Mouse (Mus musculus) megakaryocyte-erythroid progenitor cell, adult 5-6 weeks (primary cell): ENCODE results near the gene Zfp37. TPM values are rescaled to one million over a fixed set of nuclear protein-coding genes. Genes with fewer than 3 reads are reported as not detected.
"Not testable (repeated sequence)": the region's sequence is repeated elsewhere in the genome, so short reads cannot be mapped to it uniquely, and the experiment has no call there.

Experiments used
- ATAC-seq: replicated peaks from 2 replicates; pipeline ENCODE4 v1.8.0; 2016; ENCODE audit warnings: mild to moderate bottlenecking, inconsistent platforms; ENCODE audit not compliant: severe bottlenecking, poor library complexity, low FRiP score, low TSS enrichment
- total RNA-seq, 2 experiments: library from RNA; stranded (forward) in 1 of 2; stranded (reverse) in 1 of 2; fragments of 200-1000, 215-1000 nt in 1 of 2; fragments of >200 nt in 1 of 2; fragmentation: Nextera tagmentation in 1 of 2; gene quantifications; 2 replicates each; pipeline ENCODE4 v1.2.3; 2014 to 2017

Zfp37 gene
- total RNA-seq, 2 experiments from 2014 or later: not detected

DNA sequence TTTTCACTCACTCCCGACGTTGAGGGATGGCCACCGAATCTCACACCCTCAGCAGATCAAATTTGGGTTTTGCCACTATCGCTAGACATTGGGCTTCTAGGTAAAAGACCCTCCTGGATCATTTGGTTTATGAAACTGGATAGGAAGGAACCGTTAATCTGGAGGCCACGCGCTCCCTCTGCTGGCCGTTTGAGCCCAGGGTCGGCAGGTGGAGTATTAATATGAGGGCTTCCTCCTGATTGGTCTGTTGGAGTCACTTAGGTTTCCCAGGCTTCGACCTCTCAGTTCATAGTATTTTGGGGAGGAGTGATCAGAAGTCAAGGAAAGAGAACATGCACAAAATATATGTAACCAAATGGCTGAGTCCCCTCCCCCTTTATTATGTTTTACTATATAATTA lies 2.5 kb downstream of the Zfp37 start:
- ATAC-seq: no peak

DNA sequence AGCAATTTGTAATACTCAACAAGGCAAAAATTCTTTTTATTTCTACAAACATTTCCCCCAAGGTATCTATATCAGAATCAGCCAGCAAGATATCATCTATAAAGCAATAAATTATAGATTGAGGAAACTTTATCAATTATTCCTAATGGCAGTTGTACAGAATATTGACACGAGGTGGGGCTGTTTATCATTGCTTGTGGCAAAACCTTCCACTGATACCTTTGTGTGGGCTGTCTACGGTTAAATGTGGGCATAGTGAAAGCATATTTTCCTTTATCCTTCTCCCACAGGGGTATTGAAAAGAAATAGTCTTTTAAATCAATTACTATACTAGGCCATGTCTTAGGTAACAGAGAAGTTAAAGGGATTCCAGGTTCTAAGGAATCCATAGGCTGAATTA lies 17.4 kb downstream of the Zfp37 start:
- ATAC-seq: no peak

DNA sequence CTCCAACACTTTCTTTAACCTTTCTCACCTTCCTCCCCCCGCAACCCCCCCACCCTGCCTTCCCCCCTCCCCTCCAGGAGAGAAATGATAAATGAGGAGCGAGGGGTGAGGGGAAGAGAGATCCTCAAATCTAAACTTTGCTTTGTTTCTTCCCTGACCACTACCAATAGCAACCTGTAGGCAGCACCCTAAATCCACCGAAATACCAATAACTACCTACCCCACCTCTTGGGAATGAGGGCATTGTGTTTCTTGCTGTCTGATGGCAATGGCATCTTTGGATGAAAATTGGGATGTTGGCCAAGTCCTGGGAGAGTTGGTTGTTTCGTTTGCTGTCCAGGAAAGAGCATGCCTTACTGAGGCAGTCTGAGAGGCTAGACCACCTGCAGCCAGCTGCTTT lies 20.8 kb downstream of the Zfp37 start:
- no peak for ATAC-seq

DNA sequence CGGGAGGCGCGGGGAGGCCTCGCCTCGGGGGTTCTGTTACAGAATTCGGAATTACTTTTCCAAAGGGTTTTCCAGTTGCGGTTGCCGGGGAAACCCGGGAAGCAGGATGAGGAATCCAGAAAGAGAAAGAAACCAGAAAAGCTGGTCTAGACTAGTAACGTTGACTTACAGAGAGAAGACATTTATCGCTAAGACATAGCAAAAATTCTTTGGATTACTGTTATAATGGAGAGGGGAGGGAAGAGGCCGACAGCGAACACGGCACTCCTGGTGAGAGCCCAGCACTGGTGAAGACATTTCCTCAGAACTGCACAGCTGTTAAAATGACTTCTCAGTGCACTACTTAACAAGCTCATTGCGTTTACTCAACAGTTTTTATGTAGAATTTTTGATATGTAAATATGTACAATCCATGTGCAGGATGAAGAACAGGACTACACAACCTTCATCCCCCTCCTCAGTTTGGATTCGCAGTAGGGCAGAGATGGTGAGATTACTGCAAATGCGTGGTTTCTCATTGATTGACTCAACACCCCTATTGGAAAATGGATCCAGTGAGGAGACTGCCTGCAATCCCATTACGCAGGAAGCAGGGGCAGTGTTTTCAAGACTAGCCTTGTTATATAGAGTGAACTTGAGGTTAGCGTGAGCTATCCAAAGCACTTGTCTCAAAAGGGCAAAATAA lies 22.0 kb downstream of the Zfp37 start:
- no peak for ATAC-seq

DNA sequence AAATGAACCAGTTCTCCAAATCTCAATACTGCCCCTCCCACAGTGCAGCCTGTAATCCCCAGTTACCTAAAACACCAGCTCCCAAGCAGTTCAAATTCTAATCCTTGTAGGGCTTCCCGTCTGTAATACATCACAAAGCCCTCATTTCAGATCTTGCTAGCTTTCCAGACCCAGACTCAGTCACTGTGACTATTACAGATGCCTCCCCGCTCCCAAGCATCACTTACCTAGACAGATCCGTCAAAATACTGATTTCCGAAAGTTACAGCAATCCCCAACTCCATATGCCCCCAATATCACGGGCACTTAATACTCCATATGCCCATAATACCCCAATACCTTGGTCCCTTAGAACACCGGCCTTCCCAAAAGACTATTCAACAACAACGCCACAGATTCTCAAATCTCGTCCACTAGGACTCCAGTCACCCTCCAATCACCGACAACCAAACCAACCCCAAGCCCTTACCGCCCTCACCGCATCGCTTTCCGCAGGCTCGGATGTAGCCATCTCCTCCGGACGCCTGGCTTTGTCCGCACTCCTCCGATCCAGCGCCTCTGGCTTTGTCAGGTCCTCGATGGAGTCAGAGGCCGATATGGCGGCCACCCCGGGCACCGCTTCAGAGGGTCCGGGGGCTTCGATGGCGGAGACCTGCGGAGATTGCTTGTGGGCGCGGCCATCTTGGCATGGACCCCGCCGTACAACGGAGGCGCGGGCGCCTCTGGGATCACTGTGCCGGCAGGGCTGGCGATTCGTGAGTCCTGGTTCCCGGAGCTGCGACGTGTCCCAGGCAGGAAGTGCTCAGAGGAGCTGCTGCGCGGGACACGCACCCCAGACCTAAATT lies 22.8 kb downstream of the Zfp37 start:
- ATAC-seq: no peak

DNA sequence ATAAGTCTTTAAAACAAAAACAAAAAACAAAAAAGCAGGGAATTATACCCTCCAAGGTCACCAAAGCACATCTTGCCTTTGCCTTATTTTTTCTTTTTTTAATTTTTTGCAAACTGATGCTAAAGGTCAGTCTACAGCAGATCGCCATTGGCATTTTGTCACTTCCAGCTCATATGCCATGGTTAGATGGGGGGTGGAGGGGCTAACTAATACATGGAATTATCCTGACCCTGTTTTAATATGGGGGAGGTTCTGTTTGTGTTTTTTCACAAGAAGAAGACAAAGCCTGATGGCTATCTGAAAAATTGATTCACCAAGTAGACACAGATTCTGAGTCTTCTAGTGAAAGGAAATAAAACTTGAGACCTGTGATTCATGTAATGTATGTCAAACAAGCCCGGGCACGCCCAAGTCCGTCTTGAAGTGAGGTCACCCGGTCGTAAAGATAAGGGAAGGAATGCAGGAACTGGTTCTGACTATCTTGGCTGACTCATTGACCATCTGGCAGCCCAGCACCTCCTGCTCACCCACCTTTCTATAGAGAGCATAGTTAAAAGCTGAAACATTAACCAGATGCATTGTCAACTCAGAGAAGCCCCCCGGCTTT lies 30.8 kb downstream of the Zfp37 start:
- ATAC-seq: no peak

DNA sequence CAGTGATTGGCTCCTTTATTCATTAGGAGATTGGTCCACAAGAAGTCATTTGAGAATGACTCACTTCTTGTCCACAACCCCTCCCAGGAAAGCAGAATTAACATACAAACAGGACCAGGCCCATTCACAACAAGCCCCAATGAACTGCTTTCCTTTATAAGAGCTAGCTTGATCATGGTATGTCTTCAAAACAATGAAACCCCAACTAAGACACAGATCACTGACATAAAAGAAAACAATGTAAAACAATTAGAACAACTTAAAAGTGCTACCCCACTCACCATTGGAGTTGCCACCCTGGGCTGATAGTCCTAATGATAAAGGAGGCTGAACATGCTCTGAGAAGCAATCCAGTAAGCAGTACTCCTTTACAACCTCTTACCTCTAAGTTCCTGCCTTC lies 42.1 kb downstream of the Zfp37 start:
- no peak for ATAC-seq

DNA sequence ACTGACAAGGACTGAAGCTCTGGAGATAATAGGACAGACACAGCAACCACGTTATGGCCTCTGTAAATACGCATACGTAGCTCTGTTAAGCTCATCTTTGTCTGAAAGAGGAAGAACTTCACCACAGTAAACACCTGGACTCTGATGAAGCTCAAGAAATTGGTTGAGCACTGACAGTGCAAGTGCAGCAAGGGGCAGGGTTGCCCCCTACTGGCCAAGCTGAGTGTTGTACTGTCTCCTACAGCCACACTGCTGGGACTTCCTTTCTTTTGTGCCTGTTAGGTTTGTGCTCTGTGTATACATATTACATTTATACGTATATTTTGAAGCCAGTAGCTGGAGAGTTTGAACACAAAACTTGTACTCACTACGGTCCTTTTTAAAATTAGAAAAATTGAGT lies 53.6 kb downstream of the Zfp37 start:
- no peak for ATAC-seq

DNA sequence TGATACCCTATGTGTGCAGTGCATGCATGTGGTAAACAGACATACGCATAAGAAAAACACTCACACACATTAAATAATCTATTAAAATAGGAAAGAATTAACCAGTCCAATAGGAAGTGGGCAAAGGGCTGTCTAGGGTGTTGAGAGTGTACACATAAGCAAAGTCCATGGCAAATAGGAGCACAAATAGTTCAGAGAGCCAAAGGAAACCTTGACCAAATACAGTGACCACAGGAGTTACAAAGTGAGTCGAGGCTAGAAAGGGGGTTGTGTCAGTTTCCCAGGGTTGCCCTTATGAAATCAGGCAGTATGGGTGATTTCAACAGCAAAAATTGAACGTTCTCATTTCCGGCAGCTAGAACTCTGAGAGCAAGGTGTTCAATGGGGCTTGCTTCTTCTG lies 56.4 kb downstream of the Zfp37 start:
- no peak for ATAC-seq

DNA sequence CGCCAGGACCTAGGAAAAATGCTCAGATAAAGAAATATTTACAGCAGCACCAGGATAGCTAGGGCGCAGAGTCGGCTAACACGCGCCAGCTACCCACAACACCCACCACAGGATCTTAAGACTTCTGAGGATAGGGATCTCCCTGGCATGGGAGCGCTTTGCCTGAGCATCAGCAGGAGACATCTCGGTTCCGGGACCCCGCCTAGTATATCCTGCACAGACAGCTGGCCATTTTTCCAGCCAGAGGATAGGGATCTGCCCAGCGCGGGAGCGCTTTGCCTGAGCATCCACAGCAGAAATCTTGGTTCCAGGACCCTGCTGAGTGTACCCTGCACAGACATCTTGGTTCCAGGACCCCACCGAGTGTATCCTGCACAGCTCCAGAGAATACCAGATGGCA lies 63.2 kb downstream of the Zfp37 start:
- not testable (repeated sequence) for ATAC-seq

DNA sequence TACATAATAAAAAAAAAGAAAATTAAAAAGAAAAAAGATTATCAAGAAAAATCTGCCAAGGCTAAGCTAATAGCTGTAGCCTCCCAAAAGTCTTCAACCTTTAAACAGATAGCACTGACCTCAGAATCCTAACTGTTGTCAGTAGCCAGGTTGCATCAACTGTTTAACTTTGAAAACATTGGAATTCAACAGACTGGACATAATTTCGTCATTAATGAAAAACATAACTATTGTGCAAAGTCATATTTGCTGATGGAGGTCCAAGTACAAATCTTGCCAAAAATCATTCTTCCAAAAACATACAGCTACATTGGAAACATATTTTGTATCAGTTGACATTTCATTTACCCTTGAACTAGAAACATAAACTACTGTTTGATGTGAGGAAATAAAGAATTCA lies 72.4 kb downstream of the Zfp37 start:
- ATAC-seq: no peak

DNA sequence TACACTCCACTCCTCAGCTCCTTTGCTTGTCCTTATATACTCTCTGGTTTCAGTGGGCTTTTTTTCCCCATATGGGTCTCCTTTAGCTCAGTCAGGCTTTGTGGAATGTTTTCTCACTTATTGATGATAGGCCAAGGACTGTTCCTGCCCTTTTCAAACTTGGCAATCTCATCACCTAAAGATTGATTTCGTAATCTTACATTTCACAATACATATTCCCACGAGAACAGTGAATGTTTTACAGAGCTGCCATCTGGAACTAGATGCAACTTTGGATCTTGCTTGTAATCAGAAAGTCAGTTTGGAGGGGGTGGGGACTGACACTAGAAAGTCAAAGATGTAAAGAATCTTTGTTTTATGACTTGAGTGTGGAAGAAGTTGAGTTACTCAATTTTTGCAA lies 80.0 kb downstream of the Zfp37 start, which contains the start of gene Mup21:
Mup21 (minus strand) TSS at position 53 of the 400 bp plus-strand sequence.
- no peak for ATAC-seq

Other genes with a start within 250 kb of the Zfp37 start
- not detected in 2 replicates for gene Mup20, start 176.9 kb downstream of the Zfp37 start, total RNA-seq (2014; fragmentation: Nextera tagmentation)
- gene Mup20, start 176.9 kb downstream of the Zfp37 start, total RNA-seq (2017): not detected in 2 replicates
- not detected in 2 replicates for gene Mup3, start 143.7 kb downstream of the Zfp37 start, total RNA-seq (2014; fragmentation: Nextera tagmentation)
- gene Mup3, start 143.7 kb downstream of the Zfp37 start, total RNA-seq (2017): not detected in 2 replicates
- not detected in 2 replicates for gene Mup21, start 80.2 kb downstream of the Zfp37 start, total RNA-seq (2014; fragmentation: Nextera tagmentation)
- not detected in 2 replicates for gene Mup21, start 80.2 kb downstream of the Zfp37 start, total RNA-seq (2017)
- gene Slc31a2, start 31.5 kb upstream of the Zfp37 start, total RNA-seq (2014; fragmentation: Nextera tagmentation): 1.2 TPM in 1 of 2 replicates, not detected in the other
- gene Slc31a2, start 31.5 kb upstream of the Zfp37 start, total RNA-seq (2017): 0.84 and 1.8 TPM in 2 replicates
- 29.0 and 33.9 TPM in 2 replicates for gene Fkbp15, start 129.5 kb upstream of the Zfp37 start, total RNA-seq (2014; fragmentation: Nextera tagmentation)
- gene Fkbp15, start 129.5 kb upstream of the Zfp37 start, total RNA-seq (2017): 37.6 and 48.6 TPM in 2 replicates
- 19.4 and 22.7 TPM in 2 replicates for gene Slc31a1, start 129.7 kb upstream of the Zfp37 start, total RNA-seq (2014; fragmentation: Nextera tagmentation)
- 19.7 and 21.2 TPM in 2 replicates for gene Slc31a1, start 129.7 kb upstream of the Zfp37 start, total RNA-seq (2017)
- gene Cdc26, start 177.6 kb upstream of the Zfp37 start, total RNA-seq (2014; fragmentation: Nextera tagmentation): 115 and 170 TPM in 2 replicates
- gene Cdc26, start 177.6 kb upstream of the Zfp37 start, total RNA-seq (2017): 121 and 186 TPM in 2 replicates
- gene Prpf4, start 177.8 kb upstream of the Zfp37 start, total RNA-seq (2014; fragmentation: Nextera tagmentation): 18.3 and 29.0 TPM in 2 replicates
- 22.0 and 25.4 TPM in 2 replicates for gene Prpf4, start 177.8 kb upstream of the Zfp37 start, total RNA-seq (2017)
- gene Rnf183, start 204.2 kb upstream of the Zfp37 start, total RNA-seq (2014; fragmentation: Nextera tagmentation): not detected in 2 replicates
- gene Rnf183, start 204.2 kb upstream of the Zfp37 start, total RNA-seq (2017): not detected in 2 replicates
- 2.6 and 6.4 TPM in 2 replicates for gene Wdr31, start 239.8 kb upstream of the Zfp37 start, total RNA-seq (2014; fragmentation: Nextera tagmentation)
- gene Wdr31, start 239.8 kb upstream of the Zfp37 start, total RNA-seq (2017): 4.3 and 5.5 TPM in 2 replicates
- not detected in 2 replicates for gene Bspry, start 249.0 kb upstream of the Zfp37 start, total RNA-seq (2014; fragmentation: Nextera tagmentation)
- gene Bspry, start 249.0 kb upstream of the Zfp37 start, total RNA-seq (2017): 0.09 and 1.0 TPM in 2 replicates